Mouse (Mus musculus): ENCODE measurements around the gene Zfp74.
"Not testable (repeated sequence)": the region's sequence is repeated elsewhere in the genome, so short reads cannot be mapped to it uniquely, and the experiment has no call there.

The Zfp74 gene

DNA sequence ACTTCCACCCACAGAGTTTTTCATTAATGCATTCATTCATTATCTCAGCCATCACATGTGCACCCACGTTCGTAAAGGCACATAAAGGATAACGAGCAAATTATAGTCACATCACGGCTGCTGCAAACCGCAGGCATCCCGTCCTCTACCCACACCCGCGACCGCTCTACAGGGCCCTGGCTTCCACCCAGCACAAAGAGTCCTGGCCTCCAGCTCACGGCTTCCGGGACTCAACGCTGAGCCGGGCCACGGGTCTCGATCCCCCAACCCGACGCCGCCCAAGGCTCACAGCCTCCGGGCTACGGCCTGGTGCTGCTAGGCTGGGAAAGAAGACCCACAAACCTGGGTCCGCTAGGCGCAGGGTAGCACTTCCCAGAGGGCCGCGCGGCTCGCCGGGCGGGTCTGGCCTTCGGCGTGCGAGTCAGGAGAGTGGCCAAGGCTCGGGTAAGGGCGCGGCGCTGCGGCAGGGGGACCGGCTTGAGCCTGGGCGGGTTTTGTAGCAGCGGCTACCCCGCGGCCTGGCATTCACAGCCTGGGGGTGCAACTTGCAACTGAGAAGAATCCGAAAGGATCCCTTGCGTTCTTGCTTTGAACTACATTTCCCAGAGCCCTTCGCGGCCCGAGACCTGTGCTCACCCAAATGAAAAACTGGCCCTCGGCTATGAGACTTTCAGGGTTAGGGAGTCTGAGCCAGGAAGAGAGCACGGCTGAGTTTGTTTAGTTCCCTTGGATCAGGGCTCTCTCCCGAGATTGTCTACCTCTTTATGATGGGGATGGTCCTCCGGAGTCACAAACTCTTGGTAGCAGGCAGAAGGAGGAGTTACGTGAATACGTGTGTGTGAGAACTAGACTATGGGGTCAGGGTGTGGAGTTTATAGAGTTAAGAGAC, at the start of gene Zfp74:
Gene Zfp74 (minus strand): TSS at position 577 of the 889 bp plus-strand sequence.
- peak; percentile 83 for DNase-seq (ENCODE audit: low read depth, low spot score)

DNA sequence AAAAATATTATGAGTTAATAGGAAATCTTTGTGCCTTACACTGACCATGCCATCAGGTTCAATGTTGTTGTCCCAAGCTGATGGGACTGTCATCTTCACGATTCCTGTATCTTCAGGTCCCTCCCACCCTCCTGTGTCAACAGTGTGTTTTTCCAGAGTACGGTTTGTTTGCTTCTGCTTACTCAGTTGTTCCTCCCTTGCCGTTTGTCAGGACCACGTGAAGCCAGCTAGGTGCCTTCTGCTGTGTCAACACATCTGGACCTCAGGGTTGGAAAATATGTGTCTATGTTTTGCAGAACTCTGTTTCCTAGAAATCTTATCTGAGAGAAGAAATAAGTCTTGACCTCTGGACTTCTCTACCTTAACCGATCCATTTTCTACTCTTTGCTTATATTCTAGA, 46.7 kb upstream of the Zfp74 start:
- no peak for DNase-seq (ENCODE audit: low read depth, low spot score)

DNA sequence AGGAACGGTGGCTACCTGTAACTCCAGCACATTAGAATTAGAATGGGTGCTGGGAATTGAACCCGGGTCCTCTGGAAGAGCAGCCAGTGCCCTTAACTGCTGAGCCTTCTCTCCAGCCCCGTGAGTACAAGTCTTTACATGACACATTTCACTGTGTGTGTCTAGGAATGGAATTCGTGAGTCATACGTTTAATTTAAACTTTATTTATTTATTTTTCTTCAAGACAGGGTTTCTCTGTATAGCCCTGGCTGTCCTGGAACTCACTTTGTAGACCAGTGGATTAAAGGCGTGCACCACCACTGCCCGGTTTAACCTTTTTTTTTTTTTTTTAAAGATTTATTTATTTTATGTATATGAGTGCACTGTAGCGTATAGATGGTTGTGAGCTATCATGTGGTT, 41.2 kb upstream of the Zfp74 start:
- no peak for DNase-seq (ENCODE audit: low read depth, low spot score)

DNA sequence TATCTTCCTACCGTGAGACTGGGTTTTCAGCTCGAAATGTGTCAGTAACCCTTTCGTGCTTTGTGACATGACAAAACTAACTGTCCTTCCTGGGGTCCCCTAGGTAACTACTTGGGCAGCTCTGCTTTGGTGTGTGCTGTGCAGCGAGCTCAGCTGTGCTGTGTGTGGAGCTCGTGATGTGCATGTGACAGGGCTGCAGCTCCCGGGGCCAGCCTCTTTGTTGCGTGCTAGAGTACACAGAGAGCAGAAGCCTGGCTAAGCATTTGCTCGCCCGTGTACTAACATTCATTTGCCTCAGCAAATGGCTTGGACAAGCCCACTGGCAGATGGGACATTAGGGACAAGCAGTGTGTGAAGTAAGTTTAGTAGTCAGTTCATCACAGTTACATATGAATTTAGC, 39.5 kb upstream of the Zfp74 start:
- no peak for DNase-seq (ENCODE audit: low read depth, low spot score)

DNA sequence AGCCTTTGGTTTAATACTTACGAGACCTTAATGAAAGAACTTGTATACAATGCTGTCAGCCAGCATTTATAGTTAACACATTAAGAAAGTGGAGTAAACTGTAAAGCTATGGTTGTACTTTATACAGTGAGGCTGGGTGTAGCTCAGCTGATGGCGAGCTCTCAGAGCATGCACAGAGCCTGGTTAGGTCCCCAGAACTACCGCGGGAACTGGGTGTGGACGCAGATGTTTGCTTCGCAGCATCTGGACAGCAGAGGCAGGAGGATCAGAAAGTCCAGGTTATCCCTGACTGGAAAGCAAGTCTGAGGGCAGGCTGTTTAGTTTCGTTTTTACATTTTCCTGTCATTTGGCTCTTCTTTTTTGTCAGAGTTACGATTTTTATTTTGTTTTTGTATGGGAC, 38.8 kb upstream of the Zfp74 start:
- DNase-seq (ENCODE audit: low read depth, low spot score) = no peak

DNA sequence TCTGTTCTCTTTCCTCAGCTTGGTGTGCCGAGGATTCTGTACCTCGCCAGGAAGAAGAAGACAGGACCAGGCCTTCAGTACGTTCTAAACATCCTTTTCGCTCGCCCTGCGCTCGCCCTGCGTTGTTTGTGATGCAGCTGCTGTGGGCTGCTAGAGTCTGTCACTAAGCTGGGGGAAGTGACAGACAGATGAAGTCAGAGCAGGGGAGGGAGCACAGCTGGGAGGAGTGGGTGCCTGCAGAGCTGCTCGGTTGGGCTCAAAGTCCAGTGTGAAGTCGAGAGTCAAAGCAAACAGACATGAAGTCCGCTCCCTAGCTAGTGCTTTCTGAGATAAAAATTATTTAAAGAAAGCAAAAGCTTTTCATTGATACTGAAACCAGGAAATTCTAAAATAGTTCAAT, 35.1 kb upstream of the Zfp74 start:
- DNase-seq (ENCODE audit: low read depth, low spot score) = no peak

DNA sequence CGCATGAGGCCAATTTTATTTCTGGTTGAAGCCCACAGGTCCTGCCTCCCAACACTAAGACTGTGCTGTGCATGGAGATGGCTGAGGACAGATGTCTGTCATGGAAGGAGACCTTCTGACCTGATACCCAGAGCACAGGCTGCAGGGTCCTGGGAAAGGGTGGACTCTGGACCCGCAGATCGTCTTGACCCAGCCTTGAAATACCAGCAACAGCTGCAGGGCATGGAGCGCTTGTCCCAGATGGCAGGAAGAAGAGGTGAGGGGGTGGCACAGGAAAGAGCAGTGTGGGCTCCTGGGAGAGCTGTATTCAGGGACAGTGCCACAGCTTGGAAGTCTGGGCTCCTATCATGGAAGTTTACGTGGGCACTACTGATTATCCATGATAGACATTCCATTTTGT, 33.7 kb upstream of the Zfp74 start:
- DNase-seq (ENCODE audit: low read depth, low spot score) = no peak

DNA sequence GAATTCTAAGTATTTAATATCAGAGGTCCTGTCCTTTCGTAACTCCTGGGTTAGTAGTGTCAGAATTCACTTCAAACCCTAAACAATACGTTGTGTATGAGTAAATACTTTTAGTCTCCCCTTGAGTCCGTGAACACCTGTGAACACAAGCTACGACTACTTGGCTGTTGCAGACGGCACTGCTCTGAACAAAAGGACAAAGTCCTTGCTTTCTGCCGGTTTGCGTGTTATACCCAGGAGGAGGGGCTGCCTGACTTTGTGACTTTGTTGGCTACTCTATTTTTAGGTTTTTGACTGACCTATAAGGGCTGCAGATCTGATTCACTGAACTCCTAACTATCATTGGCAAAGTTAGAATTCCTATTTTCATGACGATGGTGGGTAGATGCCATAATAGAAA, 32.2 kb upstream of the Zfp74 start:
- no peak for DNase-seq (ENCODE audit: low read depth, low spot score)

DNA sequence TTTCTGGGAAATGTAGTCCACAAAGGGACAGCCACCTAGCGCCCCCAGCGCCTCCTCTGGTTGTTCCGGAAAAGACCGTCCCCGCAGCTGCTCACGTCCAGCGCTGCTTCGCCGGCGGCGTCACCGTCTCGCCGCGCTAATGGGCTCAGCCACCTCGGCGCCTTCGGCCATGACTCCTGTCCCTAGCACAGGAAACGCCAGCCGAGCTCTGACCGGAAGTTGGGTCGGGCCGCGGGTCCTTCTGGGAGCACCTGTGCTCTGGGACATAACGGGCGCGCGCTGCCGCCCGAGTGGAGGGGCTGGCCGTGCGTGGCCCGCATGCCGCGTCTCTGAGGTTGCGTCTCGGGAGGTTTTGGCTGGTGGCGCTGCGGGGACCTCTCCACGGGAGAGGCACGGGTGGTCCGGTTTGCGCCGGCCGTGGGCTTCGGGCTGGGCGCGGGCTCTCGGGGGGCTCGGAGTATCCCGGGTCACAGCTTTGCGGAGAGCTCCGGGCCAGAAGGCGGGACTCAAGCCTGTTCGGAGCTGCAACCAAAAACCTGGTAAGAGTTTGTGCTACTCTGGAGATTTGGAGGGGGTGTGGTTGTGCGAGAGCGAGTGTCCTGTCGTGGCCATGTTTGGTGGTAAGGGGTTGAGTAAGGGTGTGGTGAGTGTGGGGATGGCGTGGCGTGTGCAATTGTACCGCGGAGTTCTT, 29.9 kb upstream of the Zfp74 start, which contains the start of gene Zfp568:
Gene Zfp568 (plus strand): TSS at position 266 of the 691 bp plus-strand sequence.
- peak; percentile 80 for DNase-seq (ENCODE audit: low read depth, low spot score)

DNA sequence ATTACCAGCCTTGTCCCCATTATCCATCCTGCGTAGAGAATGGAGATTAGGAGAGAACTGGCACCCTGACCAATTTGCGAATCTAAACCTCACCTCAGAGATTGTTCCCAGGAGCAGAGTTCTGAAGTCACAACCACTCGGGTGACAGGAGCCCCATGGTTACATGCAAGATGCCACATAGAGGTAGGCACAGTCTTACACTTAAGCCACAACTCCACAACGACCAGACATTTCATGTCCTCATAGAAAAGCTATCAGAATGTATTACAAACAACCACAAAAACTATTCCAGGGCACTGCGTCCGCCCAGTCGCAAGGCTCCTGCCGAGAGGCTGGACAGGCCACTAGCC, 29.4 kb upstream of the Zfp74 start:
- no peak for DNase-seq (ENCODE audit: low read depth, low spot score)

DNA sequence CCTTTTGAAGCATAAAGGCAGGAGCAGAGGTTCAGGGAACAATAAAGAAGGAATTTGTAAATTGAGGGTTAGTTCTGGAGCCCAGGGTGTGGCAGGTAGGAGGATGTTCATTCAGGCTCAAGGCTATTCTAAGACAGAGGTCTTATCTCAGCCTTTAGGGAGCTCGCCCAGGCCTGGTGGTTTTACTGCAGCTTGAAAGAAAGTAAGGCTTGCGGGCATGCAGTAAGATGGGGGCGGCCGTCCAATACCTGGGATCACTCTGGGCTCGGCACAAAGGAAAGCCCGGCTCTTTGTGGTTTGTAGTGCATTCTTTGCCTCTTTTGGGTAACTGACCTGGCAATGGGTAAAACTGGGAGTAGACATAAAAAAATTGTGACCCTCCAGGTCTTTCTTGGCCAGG, 29.0 kb upstream of the Zfp74 start:
- no peak for DNase-seq (ENCODE audit: low read depth, low spot score)

DNA sequence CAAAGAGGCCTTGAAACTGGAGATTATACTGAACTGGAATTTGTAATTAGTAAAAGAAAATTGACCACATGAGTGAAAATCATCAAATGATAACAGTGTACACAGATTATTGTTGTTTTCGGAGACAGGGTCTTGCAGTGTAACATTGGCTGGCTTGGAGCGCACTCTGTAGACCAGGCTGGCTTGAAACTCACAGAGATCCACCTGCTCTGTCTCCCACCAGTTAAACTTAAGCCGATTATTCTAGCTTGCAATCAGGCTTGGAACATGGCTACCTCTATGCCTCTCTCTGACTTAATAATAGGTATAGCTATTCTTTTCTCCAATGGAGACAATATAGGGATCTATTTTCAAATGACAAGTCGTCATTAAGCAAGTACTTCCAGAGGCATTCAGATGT, 28.5 kb upstream of the Zfp74 start:
- no peak for DNase-seq (ENCODE audit: low read depth, low spot score)

DNA sequence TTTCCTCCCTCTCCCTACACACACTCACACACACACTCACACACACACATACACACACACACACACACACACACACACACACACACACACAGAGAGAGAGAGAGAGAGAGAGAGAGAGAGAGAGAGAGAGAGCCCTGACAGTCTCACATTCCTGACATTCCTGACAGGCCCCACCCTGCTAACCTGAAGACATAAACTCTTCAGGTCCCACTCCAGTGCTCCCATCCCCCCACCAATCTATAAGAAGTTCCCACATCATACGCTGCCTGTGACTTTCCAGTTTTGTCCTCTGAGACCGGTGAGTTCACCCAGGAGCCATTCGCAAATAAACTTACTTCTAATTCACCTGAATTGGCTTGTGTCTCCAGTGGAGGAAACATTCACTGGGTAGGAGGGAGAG, 28.0 kb upstream of the Zfp74 start:
- no peak for DNase-seq (ENCODE audit: low read depth, low spot score)

DNA sequence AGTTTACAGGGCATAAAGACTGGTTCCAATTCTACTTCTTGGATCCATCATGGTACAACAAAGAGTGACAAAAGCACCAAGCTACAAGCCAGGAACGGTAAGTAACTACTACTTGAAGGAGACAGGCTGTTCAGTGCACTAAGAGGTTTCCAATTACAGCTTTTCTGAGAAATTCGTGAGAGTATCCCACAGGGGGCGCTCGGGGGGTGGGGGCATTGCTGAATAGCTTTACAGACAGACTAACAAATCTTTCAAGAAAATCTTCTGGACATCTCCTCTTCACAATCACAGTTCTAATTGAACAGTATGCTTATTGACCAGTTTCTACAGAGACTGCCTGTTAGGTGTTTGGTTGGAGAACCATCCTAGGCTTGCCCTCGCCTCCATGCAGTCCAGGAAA, 27.6 kb upstream of the Zfp74 start:
- DNase-seq (ENCODE audit: low read depth, low spot score) = peak; percentile 28

DNA sequence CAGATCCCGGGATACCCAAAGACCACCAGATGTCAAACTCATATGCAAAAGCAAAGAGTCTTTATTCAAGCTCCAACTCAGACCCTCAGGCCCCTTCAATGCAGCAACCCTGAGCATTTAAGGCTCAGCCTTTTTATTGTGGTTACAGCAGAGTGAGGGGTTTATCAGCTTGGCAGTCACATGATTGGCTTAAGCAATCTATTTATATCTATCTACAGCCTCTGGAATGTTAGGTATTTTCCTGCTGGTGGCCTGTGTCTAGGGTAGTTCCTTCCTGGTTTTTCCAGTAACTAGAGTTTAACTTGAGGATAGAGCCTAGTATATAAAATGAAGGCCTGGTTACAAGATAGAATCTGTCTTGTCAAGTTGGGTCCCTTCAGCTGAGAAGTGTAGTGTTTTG, 26.9 kb upstream of the Zfp74 start:
- no peak for DNase-seq (ENCODE audit: low read depth, low spot score)

DNA sequence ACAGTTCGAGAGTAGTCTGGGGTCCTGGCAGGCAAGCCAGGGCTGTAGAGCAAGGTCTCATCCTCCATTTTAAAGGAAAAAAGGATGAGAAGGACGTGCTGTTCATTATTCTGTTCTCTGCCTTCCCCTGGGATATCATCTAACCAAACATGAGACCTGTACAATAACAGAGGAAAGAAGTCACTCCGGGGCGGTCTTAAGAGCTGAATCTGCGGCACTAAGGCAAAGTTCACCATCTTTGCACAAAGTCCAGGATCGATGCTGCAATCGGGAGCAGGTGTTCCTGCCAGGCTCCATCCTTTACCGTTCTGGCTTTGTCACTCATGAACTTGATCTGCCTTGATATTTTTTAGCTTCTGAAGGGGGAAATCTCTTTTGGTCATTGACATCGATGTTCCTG, 16.8 kb upstream of the Zfp74 start:
- no peak for DNase-seq (ENCODE audit: low read depth, low spot score)

DNA sequence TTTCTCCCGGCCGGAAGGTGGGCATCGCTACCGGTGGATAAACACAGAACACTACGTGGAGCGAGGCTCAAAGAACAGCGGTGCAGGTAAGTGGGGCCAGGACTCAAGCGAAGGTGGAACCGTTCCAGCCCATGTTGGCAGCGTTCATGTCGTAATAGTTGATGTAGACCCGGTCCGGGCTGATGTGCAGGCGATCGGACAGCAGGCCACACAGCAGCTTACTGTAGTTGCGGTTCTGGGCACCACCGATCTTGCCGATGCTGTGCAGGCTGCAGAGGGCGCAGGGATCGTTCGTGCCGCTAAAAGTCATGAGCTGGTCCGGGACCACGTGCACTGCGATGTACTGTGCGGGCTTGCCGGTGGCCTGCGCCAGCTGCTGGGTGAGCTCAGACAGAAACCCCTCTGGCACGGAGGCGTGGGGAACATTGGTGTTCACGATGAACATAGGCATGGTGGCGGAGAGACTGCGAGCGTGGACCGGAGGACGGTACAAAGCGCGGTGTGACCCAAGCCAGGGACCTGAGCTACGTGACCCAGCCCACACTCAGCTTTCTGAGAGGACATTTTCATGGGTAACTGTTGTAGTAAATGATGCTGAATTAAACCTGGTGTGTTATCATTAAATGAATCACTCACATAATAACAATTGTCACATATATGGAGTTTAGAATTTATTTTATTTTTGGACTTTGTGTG, 11.4 kb upstream of the Zfp74 start:
- DNase-seq (ENCODE audit: low read depth, low spot score) = not testable (repeated sequence)

DNA sequence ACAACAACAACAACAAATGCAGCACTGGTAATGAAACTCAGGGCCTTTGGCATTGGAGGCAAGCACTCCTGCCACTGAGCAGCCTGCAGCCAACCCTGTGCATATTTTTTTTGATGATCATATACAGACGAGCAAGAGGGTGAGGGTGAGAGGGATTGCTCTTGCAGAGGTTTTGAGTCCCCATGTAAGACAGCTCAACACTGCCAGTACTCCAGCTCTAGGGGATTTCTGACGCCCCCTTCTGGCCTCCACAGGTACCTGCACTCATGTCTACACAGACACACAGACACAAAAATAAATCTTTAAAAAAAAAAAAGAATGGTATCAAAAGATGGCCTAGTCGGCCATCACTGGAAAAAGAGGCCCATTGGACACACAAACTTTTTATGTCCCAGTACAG, 5.1 kb upstream of the Zfp74 start:
- DNase-seq (ENCODE audit: low read depth, low spot score) = peak; percentile 18

DNA sequence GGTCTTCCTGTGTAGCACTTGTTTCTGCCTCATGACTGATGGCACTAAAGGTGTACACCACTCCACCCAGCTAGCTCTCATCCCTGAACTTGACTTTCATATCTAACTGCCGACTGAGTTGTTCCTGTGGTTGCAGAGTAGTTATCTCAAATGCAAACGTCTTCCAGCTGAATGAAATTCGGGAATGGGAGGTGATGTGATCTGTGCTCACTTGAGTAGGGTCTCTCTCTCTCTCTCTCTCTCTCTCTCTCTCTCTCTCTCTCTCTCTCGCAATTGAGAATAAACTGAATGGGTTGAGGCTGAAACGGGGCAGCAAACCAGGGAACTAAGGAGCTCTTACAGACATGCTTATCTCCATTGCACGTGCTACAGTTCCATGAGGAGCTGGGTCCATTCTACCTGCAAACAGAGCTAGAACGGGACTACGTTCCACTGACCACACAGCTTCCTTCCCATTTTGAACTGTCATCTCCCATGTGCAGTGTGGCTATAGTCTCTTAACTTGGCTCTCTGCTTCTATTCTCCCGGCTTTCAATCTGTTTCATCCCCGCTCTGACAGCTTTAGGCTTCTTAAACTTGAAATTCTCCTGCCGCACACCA, 4.3 kb upstream of the Zfp74 start:
- no peak for DNase-seq (ENCODE audit: low read depth, low spot score)

DNA sequence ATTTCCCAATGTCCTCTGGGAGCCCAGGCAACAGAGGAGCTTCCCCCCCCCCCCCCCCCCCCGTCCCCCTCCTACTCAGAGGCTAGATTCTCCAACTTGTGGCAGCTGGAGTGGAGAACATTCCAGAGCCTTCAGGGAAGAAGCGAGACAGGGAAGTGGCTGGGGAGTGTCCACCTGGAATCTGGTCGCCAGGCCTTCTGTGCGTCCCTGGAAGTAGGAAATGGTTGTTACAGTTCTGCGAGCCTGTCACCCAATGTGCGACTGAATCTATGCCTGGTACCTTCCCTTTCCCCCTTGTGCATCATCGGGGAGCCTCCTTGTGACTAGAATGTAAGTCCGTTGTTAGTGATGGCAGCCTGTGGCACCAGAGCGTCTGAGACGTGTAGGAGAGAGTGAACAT, 2.4 kb upstream of the Zfp74 start:
- no peak for DNase-seq (ENCODE audit: low read depth, low spot score)

DNA sequence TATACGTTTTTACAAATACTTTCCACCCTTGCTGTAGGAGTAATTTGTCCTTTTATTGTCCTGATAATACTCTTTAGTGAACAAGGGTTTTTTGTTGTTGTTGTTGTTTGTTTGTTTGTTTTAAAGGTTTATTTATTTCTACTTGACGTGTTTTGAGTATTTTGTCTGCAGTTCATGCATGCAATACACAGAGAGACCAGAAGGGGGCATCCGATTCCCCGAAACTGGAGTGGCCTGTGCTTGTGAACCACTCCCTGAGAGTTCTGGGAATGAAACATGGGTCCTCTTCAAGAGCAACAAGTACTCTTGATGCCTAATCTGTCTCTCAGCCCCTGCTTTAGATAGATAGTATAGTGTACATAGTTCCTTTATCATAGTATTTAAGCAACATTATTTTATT, 842 bp upstream of the Zfp74 start:
- peak; percentile 67 for DNase-seq (ENCODE audit: low read depth, low spot score)

DNA sequence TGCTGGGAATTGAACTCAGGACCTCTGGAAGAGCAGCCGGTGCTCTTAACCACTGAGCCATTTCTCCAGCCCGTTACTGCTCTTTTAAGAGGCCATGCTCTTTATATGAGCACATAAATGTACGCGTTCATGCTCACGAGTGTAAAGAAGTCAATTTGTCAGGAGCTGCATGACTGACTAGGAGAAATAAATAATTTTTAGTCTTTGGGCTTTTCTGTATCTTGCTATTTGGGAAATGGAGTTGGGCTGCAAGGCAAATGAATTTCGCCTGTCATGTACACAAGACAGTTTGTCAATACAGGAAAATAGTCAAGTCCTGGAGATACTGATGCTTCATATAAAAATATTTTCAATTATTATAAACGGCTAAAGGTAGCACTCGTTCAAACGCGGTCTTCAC, 803 bp downstream of the Zfp74 start:
- no peak for DNase-seq (ENCODE audit: low read depth, low spot score)
